Mouse (Mus musculus) layer of hippocampus, adult 18-20 months (tissue): ENCODE data around the gene Kcnk7. TPM values are rescaled to one million over a fixed set of nuclear protein-coding genes. Genes with fewer than 3 reads are reported as not detected.

Experiments
- DNase-seq, 2 experiments: peaks; one replicate each; pipeline ENCODE4 v3.0.0; 2022; ENCODE audit warnings: low spot score in 2 of 2
- microRNA-seq, 2 experiments: library from miRNA; unstranded; fragments of <30 nt; microRNA quantifications; one replicate each; pipeline ENCODE4 v1.2.0; 2021
- total RNA-seq, 2 experiments: library from RNA; stranded (reverse); gene quantifications; 2 replicates each; pipeline ENCODE4 v1.2.3; 2021

Kcnk7 gene
- total RNA-seq, 2 experiments from 2014 or later, result not detected

GRCm38 (mm10) chr19:5749476-5749875 is 45.3 kb downstream of the Kcnk7 start:
- DNase-seq, result no peak

GRCm38 (mm10) chr19:5750951-5751350 is 46.8 kb downstream of the Kcnk7 start:
- DNase-seq, result no peak

DNA sequence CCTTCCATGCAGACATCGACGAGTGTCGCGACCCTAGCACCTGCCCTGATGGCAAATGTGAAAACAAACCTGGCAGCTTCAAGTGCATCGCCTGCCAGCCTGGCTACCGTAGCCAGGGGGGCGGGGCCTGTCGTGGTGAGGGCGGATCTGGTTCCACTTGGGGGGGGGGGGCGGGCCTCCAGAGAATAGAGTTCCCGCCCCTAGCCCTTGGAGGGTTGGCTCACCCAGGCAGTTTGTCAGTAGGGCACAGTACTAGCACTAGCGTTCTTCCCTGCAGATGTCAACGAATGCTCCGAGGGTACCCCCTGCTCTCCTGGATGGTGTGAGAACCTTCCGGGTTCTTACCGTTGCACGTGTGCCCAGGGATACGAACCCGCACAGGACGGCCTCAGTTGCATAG is 47.6 kb downstream of the Kcnk7 start:
- DNase-seq, result no peak

GRCm38 (mm10) chr19:5756321-5756985 is 52.3 kb downstream of the Kcnk7 start:
- DNase-seq, result peak; percentile 78 to 89

Small RNAs within 50 kb of the gene (microRNA-seq; reads per million reads assigned to microRNA genes)
- gene Mir6987, result 0 to 0.59 reads per million in 2 experiments

Other genes with a start within 250 kb of the Kcnk7 start
- gene Ccdc85b, start 246.5 kb upstream of the Kcnk7 start, total RNA-seq, result 10 to 100 TPM; 36.5 to 37.0 TPM
- 10 to 100 TPM; 95.7 to 97.4 TPM for gene Fibp, start 243.8 kb upstream of the Kcnk7 start, total RNA-seq
- gene Ctsw, start 235.9 kb upstream of the Kcnk7 start, total RNA-seq, result not detected
- 10 to 100 TPM; 11.6 to 13.1 TPM for gene Efemp2, start 230.4 kb upstream of the Kcnk7 start, total RNA-seq
- gene Mus81, start 216.0 kb upstream of the Kcnk7 start, total RNA-seq, result 10 to 100 TPM; 28.3 to 28.4 TPM
- 1,000 to 10,000 TPM; 1,259 to 1,272 TPM for gene Cfl1, start 213.9 kb upstream of the Kcnk7 start, total RNA-seq
- gene 1700020D05Rik, start 200.6 kb upstream of the Kcnk7 start, total RNA-seq, result 1 to 10 TPM; 4.3 to 6.4 TPM
- 10 to 100 TPM; 79.9 to 85.2 TPM for gene Snx32, start 193.8 kb upstream of the Kcnk7 start, total RNA-seq
- not detected for gene Ovol1, start 143.7 kb upstream of the Kcnk7 start, total RNA-seq
- 1 to 10 TPM; 6.4 to 6.5 TPM for gene Ap5b1, start 136.3 kb upstream of the Kcnk7 start, total RNA-seq
- 10 to 100 TPM; 72.0 to 79.8 TPM for gene Rnaseh2c, start 102.5 kb upstream of the Kcnk7 start, total RNA-seq
- 10 to 100 TPM; 78.7 to 86.3 TPM for gene Kat5, start 94.1 kb upstream of the Kcnk7 start, total RNA-seq
- gene Rela, start 66.9 kb upstream of the Kcnk7 start, total RNA-seq, result 10 to 100 TPM; 16.2 to 21.1 TPM
- gene Sipa1, start 40.7 kb upstream of the Kcnk7 start, total RNA-seq, result 10 to 100 TPM; 16.5 to 17.3 TPM
- 10 to 100 TPM; 17.6 to 18.1 TPM for gene Map3k11, start 15.6 kb upstream of the Kcnk7 start, total RNA-seq
- gene Pcnx3, start 15.5 kb upstream of the Kcnk7 start, total RNA-seq, result 10 to 100 TPM; 58.3 to 68.6 TPM
- 10 to 100 TPM; 13.9 to 17.2 TPM for gene Ehbp1l1, start 21.9 kb downstream of the Kcnk7 start, total RNA-seq
- gene Fam89b, start 25.3 kb downstream of the Kcnk7 start, total RNA-seq, result 10 to 100 TPM; 28.5 to 28.6 TPM
- gene Ltbp3, start 36.5 kb downstream of the Kcnk7 start, total RNA-seq, result 10 to 100 TPM; 24.3 to 27.3 TPM
- gene Scyl1, start 67.1 kb downstream of the Kcnk7 start, total RNA-seq, result 10 to 100 TPM; 77.3 to 80.3 TPM
- 10 to 100 TPM; 12.7 to 13.0 TPM for gene Frmd8, start 170.9 kb downstream of the Kcnk7 start, total RNA-seq
- 1 to 10 TPM; 2.9 to 3.2 TPM for gene Slc25a45, start 173.4 kb downstream of the Kcnk7 start, total RNA-seq
- 1 to 10 TPM; 2.5 TPM for gene Tigd3, start 189.8 kb downstream of the Kcnk7 start, total RNA-seq
- gene Dpf2, start 208.6 kb downstream of the Kcnk7 start, total RNA-seq, result 100 to 1,000 TPM in 1 of 2 experiments, 10 to 100 TPM in 1; 90.8 to 100 TPM
- 1 to 10 TPM; 4.3 to 4.6 TPM for gene Cdc42ep2, start 220.4 kb downstream of the Kcnk7 start, total RNA-seq